Mouse (Mus musculus) kidney, postnatal 14 days (tissue): Measurements from ENCODE around the gene Gsto2.
A peak's percentile ranks its signal among the peaks of the same experiment; 100 is the strongest.
"Not testable (repeated sequence)": the region's sequence is repeated elsewhere in the genome, so short reads cannot be mapped to it uniquely, and the experiment has no call there.

Source experiments
- DNase-seq: peaks from one replicate; pipeline ENCODE4 v3.0.0; 2022; ENCODE audit warnings: mixed read lengths

Gene Gsto2

GRCm38 (mm10) chr19:47865353-47865947 lies at the start of gene Gsto2:
Gsto2 (plus strand) TSS chr19:47865534.
- DNase-seq: peak; percentile 96

GRCm38 (mm10) chr19:47817692-47818091 lies 47.6 kb upstream of the Gsto2 start:
- no peak for DNase-seq

GRCm38 (mm10) chr19:47820832-47821493 lies 44.4 kb upstream of the Gsto2 start:
- peak; percentile 76 for DNase-seq

GRCm38 (mm10) chr19:47821494-47821872 lies 43.9 kb upstream of the Gsto2 start:
- no peak for DNase-seq

GRCm38 (mm10) chr19:47822143-47822796 lies 43.1 kb upstream of the Gsto2 start:
- DNase-seq: peak; percentile 38

- DNase-seq: no peak
Measured at GRCm38 (mm10) chr19:47824026-47824425, 41.3 kb upstream of the Gsto2 start.

GRCm38 (mm10) chr19:47829913-47830450 lies 35.4 kb upstream of the Gsto2 start:
- no peak for DNase-seq

GRCm38 (mm10) chr19:47831111-47831510 lies 34.2 kb upstream of the Gsto2 start:
- no peak for DNase-seq

- DNase-seq: no peak
Measured at GRCm38 (mm10) chr19:47832316-47832715, 33.0 kb upstream of the Gsto2 start.

- DNase-seq: no peak
Measured at GRCm38 (mm10) chr19:47834614-47835013, 30.7 kb upstream of the Gsto2 start.

GRCm38 (mm10) chr19:47835776-47836175 lies 29.6 kb upstream of the Gsto2 start:
- DNase-seq: no peak

- peak; percentile 65 for DNase-seq
Measured at GRCm38 (mm10) chr19:47836701-47837526, 28.4 kb upstream of the Gsto2 start.

- no peak for DNase-seq
Measured at GRCm38 (mm10) chr19:47837527-47837901, 27.8 kb upstream of the Gsto2 start.

GRCm38 (mm10) chr19:47841234-47841633 lies 24.1 kb upstream of the Gsto2 start:
- DNase-seq: not testable (repeated sequence)

- DNase-seq: no peak
Measured at GRCm38 (mm10) chr19:47849735-47850134, 15.6 kb upstream of the Gsto2 start.

- DNase-seq: not testable (repeated sequence)
Measured at GRCm38 (mm10) chr19:47852131-47852530, 13.2 kb upstream of the Gsto2 start.

- no peak for DNase-seq
Measured at GRCm38 (mm10) chr19:47853053-47853452, 12.3 kb upstream of the Gsto2 start.

- DNase-seq: no peak
Measured at GRCm38 (mm10) chr19:47853951-47854795, 11.2 kb upstream of the Gsto2 start.

- peak; percentile 93 for DNase-seq
Measured at GRCm38 (mm10) chr19:47854796-47855783, 10.2 kb upstream of the Gsto2 start, which contains the start of gene Gsto1. Gsto1 (plus strand) TSS chr19:47854970.
